Mouse (Mus musculus) neutrophil, adult 5-6 weeks (primary cell): ENCODE data around the gene 4930556J24Rik. TPM values are rescaled to one million over a fixed set of nuclear protein-coding genes. Genes with fewer than 3 reads are reported as not detected.
A peak's percentile ranks its signal among the peaks of the same experiment; 100 is the strongest.
"Not testable (repeated sequence)": the region's sequence is repeated elsewhere in the genome, so short reads cannot be mapped to it uniquely, and the experiment has no call there.

Experiments
- ATAC-seq: fragments of 151-379, 151-347 bp; 2 replicates; pipeline ENCODE4 v1.8.0; 2017; ENCODE audit warnings: mild to moderate bottlenecking, moderate TSS enrichment; ENCODE audit not compliant: insufficient number of reproducible peaks, poor library complexity, low FRiP score, severe bottlenecking; ENCODE audit errors: extremely low read depth
- total RNA-seq: library from RNA; stranded (forward); fragments of 200-1000 nt; gene quantifications from 2 replicates; pipeline ENCODE4 v1.2.3, GENCODE M21; 2017

The 4930556J24Rik gene
- total RNA-seq, 1 experiment from 2014 or later = not detected

- peak; percentile 80 for ATAC-seq
Observed at GRCm38 (mm10) chr11:3931511-3932211, 44.9 kb downstream of the 4930556J24Rik start, which contains the start of gene Tcn2. Tcn2 (minus strand) TSS chr11:3932159.

- no peak for ATAC-seq
Observed at GRCm38 (mm10) chr11:3930931-3931330, 45.6 kb downstream of the 4930556J24Rik start.

GRCm38 (mm10) chr11:3930019-3930418, 46.6 kb downstream of the 4930556J24Rik start:
- peak; percentile 77 for ATAC-seq

GRCm38 (mm10) chr11:3925916-3926315, 50.7 kb downstream of the 4930556J24Rik start:
- no peak for ATAC-seq

- no peak for ATAC-seq
Observed at GRCm38 (mm10) chr11:3922731-3923130, 53.8 kb downstream of the 4930556J24Rik start.

- ATAC-seq = no peak
Observed at GRCm38 (mm10) chr11:3922115-3922514, 54.5 kb downstream of the 4930556J24Rik start.

- ATAC-seq = peak; percentile 72
Observed at GRCm38 (mm10) chr11:3921281-3921850, 55.2 kb downstream of the 4930556J24Rik start.

- ATAC-seq = no peak
Observed at GRCm38 (mm10) chr11:3920476-3920875, 56.1 kb downstream of the 4930556J24Rik start.

- ATAC-seq = no peak
Observed at GRCm38 (mm10) chr11:3918738-3919137, 57.8 kb downstream of the 4930556J24Rik start.

GRCm38 (mm10) chr11:3914109-3914840, 62.3 kb downstream of the 4930556J24Rik start, which contains the start of gene Slc35e4:
Slc35e4 (minus strand) TSS chr11:3914664.
- peak; percentile 69 for ATAC-seq

GRCm38 (mm10) chr11:3913316-3914108, 63.1 kb downstream of the 4930556J24Rik start:
- peak; percentile 60 for ATAC-seq

GRCm38 (mm10) chr11:3912875-3913271, 63.7 kb downstream of the 4930556J24Rik start:
- ATAC-seq = no peak

GRCm38 (mm10) chr11:3912100-3912874, 64.3 kb downstream of the 4930556J24Rik start:
- no peak for ATAC-seq

GRCm38 (mm10) chr11:3911440-3911839, 65.1 kb downstream of the 4930556J24Rik start:
- ATAC-seq = not testable (repeated sequence)

GRCm38 (mm10) chr11:3910513-3911310, 65.9 kb downstream of the 4930556J24Rik start:
- no peak for ATAC-seq

GRCm38 (mm10) chr11:3909236-3909635, 67.3 kb downstream of the 4930556J24Rik start:
- no peak for ATAC-seq

GRCm38 (mm10) chr11:3905446-3905845, 71.1 kb downstream of the 4930556J24Rik start:
- ATAC-seq = no peak

- ATAC-seq = no peak
Observed at GRCm38 (mm10) chr11:3904673-3905072, 71.9 kb downstream of the 4930556J24Rik start.
